ENCODE assay signal across 8 mouse cellular contexts in genomic region chr5:113114264-113115225, GRCm38 (mm10). TPM values are rescaled to one million over a fixed set of nuclear protein-coding genes. Genes with fewer than 3 reads are reported as not detected.
DNase-seq lines count a peak whose midpoint lies in the region; ATAC-seq lines count a peak whose summit lies in the region.

No protein-coding gene starts in this region.

- peak; percentile 71 for DNase-seq in gastrocnemius, adult 18-20 months (ENCODE audit: low spot score)
- DNase-seq in gastrocnemius, postnatal 10 days, result no peak
- DNase-seq in B cell, adult 2 months, result peak; percentile 40 to 46
- peak; percentile 70 for DNase-seq in liver
- DNase-seq in telencephalon, adult 2 months (ENCODE audit: low read depth, low spot score), result peak; percentile 75
- DNase-seq in embryo, embryonic 9.5 days (ENCODE audit: extremely low spot score), result no peak
- no peak for DNase-seq in adrenal gland, postnatal 25 days

- peak; percentile 68 for ATAC-seq in granulocyte monocyte progenitor cell, adult 5-6 weeks (replicated peaks; ENCODE audit: poor library complexity, severe bottlenecking)

RNA-seq across cellular contexts. Expression of gene Crybb3, which starts 33.2 kb away (rescaled TPM):
- total RNA-seq in gastrocnemius, adult 18-20 months (2021), result under 1 TPM in 1 of 2 experiments, not detected in 1; 0.31 TPM
- 1 to 10 TPM in 1 of 2 experiments, under 1 TPM in 1; 0.68 to 2.0 TPM for total RNA-seq in gastrocnemius, postnatal 10 days (2021)
- total RNA-seq in granulocyte monocyte progenitor cell, adult 5-6 weeks (2014; fragmentation: Nextera tagmentation), result not detected in 2 replicates
- total RNA-seq in granulocyte monocyte progenitor cell, adult 5-6 weeks (2017), result not detected in 2 replicates
- 0.70 TPM in 1 of 2 replicates, not detected in the other for total RNA-seq in adrenal gland, postnatal 25 days (2021)

RNA-seq across cellular contexts. Expression of gene Crybb2, which starts 44.6 kb away (rescaled TPM):
- not detected for total RNA-seq in gastrocnemius, adult 18-20 months (2021)
- total RNA-seq in gastrocnemius, postnatal 10 days (2021), result not detected
- total RNA-seq in granulocyte monocyte progenitor cell, adult 5-6 weeks (2014; fragmentation: Nextera tagmentation), result not detected in 2 replicates
- total RNA-seq in granulocyte monocyte progenitor cell, adult 5-6 weeks (2017), result not detected in 2 replicates
- total RNA-seq in adrenal gland, postnatal 25 days (2021), result not detected in 2 replicates

Comparison
In these comparisons a context has a peak if more than half of its experiments do, and no peak if none do; other contexts are left out.
1. DNase-seq: peak in gastrocnemius, adult 18-20 months (single experiment), B cell, adult 2 months (2 of 2), liver (single experiment) and telencephalon, adult 2 months (single experiment); none in gastrocnemius, postnatal 10 days (single experiment), embryo, embryonic 9.5 days (single experiment) and adrenal gland, postnatal 25 days (single experiment).